Comparison of ENCODE assay signal across 18 mouse cellular contexts in the genomic region with DNA sequence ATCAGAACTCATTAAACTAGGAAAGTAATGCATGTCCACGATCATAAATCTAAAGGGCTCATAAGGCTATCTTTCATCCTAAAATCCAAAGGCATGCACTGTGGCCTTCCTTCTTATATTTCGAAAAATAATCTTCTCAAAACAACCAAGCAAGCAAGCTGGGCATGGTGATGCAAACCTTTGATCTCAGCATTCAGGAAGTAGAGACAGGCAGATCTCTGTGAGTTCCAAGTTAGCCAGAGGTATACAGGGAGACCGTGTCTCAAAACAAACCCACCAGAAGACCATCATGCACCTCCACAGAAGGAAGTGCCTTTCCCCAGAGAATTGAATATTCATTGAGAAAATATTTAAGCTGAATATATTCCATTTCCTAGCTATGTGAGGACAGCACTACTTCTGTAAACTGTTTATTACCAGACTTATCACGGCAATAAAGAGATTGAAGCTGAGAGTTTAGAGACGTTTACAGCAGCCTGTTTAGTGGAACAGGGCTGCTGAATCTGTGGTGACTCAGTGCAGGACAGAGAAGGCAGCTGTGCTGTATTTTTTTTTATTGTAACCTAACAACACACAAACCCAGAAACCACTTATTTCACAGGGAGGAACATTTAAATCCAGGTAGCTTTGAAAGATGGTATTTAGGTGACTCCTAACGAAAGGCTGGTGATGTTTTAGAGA. TPM values are rescaled to one million over a fixed set of nuclear protein-coding genes. Genes with fewer than 3 reads are reported as not detected.
DNase-seq lines count a peak whose midpoint lies in the region; ATAC-seq and TF ChIP-seq lines count a peak whose summit lies in the region.
"Had no signal": no experiment of that assay in that cellular context is flagged by ENCODE, and none has a peak within 500 bp of the region (broad histone marks: within the 10 kb centered on the region; RNA-seq: fewer than 3 reads in every experiment).

No protein-coding gene starts in this region.

- no peak for ATAC-seq in kidney, embryonic 14.5 days (ENCODE audit: low FRiP score, low TSS enrichment)
- ATAC-seq in intestine, embryonic 15.5 days = peak; percentile 58; the same call in 1 of the 2 replicates
- ATAC-seq: forebrain, embryonic 15.5 days had no signal

- 36% methylated on average over 6 of the region's 6 CpGs for WGBS in kidney, adult 2 months
- WGBS in kidney, embryonic 14.5 days = 48% methylated on average over 6 of the region's 6 CpGs
- 47% methylated on average over 6 of the region's 6 CpGs for WGBS in intestine, embryonic 15.5 days
- WGBS in small intestine, adult 2 months = 19% methylated on average over 6 of the region's 6 CpGs

- H3K9ac ChIP-seq in kidney, embryonic 14.5 days (ENCODE audit: low read depth, low read length) = no peak overlapping the region
- no peak overlapping the region for H3K9ac ChIP-seq in intestine, embryonic 15.5 days
- H3K9ac ChIP-seq: embryonic facial prominence, embryonic 12.5 days; forebrain, embryonic 15.5 days; heart, embryonic 15.5 days; hindbrain, embryonic 14.5 days had no signal

- H3K27me3 ChIP-seq in kidney, adult 2 months (replicated peaks; ENCODE audit: control insufficient read depth, insufficient read depth, low read length) = no peaks in the 10 kb centered on the region
- H3K27me3 ChIP-seq in kidney, embryonic 14.5 days (ENCODE audit: control insufficient read depth, insufficient read depth, low read length) = no peaks in the 10 kb centered on the region
- H3K27me3 ChIP-seq in intestine, embryonic 15.5 days (replicated peaks) = no peaks in the 10 kb centered on the region
- H3K27me3 ChIP-seq in small intestine, adult 2 months (ENCODE audit: control insufficient read depth, insufficient read depth, low read length) = no peaks in the 10 kb centered on the region
- H3K27me3 ChIP-seq: embryonic facial prominence, embryonic 12.5 days; forebrain, embryonic 15.5 days; heart, embryonic 15.5 days had no signal

- H3K36me3 ChIP-seq in kidney, adult 2 months (ENCODE audit: control insufficient read depth, insufficient read depth, low read length) = peaks cover 3% of the 10 kb centered on the region; the same call in 1 of the 2 replicates
- H3K36me3 ChIP-seq in kidney, embryonic 14.5 days (ENCODE audit: control insufficient read depth, insufficient read depth, low read length) = peaks cover 5% of the 10 kb centered on the region; the same call in 1 of the 2 replicates
- no peaks in the 10 kb centered on the region for H3K36me3 ChIP-seq in intestine, embryonic 15.5 days
- 0 out of 2 replicates have a peak, but pooled peaks cover 3% of the 10 kb centered on the region for H3K36me3 ChIP-seq in small intestine, adult 2 months (ENCODE audit: control insufficient read depth, insufficient read depth, low read length)

- TF ChIP-seq CTCF in kidney, adult 2 months (conservative IDR thresholded peaks at IDR 0.05; ENCODE audit: insufficient read depth, insufficient read length, low read depth, low read length) = no peak
- no peak for TF ChIP-seq CTCF in bone marrow macrophage, adult 2 months (IDR thresholded peaks at IDR 0.05; ENCODE audit: low read depth, low read length)
- no peak for TF ChIP-seq CTCF in small intestine, adult 2 months (IDR thresholded peaks at IDR 0.05; ENCODE audit: extremely low read depth, insufficient read length, insufficient replicate concordance, low read depth, low read length)

- peaks cover 36% of the 10 kb centered on the region for H3K4me1 ChIP-seq in kidney, adult 2 months (ENCODE audit: control insufficient read depth, insufficient read depth, low read length)
- peaks cover 14% of the 10 kb centered on the region; the same call in 1 of the 2 replicates for H3K4me1 ChIP-seq in kidney, embryonic 14.5 days (ENCODE audit: control insufficient read depth, insufficient read depth, low read length)
- peaks cover 37% of the 10 kb centered on the region for H3K4me1 ChIP-seq in bone marrow macrophage, adult 2 months (ENCODE audit: control insufficient read depth, insufficient read depth, low read length)
- H3K4me1 ChIP-seq in intestine, embryonic 15.5 days (replicated peaks) = peaks cover 19% of the 10 kb centered on the region
- H3K4me1 ChIP-seq in small intestine, adult 2 months (ENCODE audit: control insufficient read depth, insufficient read depth, insufficient read length, low read length) = peaks cover 17% of the 10 kb centered on the region
- H3K4me1 ChIP-seq: embryonic facial prominence, embryonic 12.5 days; forebrain, embryonic 15.5 days; hindbrain, embryonic 10.5 days had no signal

- no peak overlapping the region for H3K4me3 ChIP-seq in kidney, adult 2 months (ENCODE audit: insufficient read depth, low read depth, low read length)
- H3K4me3 ChIP-seq in kidney, embryonic 14.5 days (ENCODE audit: low read length) = no peak overlapping the region
- H3K4me3 ChIP-seq in bone marrow macrophage, adult 2 months (ENCODE audit: insufficient read depth, low read length) = no peak overlapping the region
- no peak overlapping the region for H3K4me3 ChIP-seq in intestine, embryonic 15.5 days (replicated peaks)
- no peak overlapping the region for H3K4me3 ChIP-seq in small intestine, adult 2 months (ENCODE audit: low read depth, low read length)
- H3K4me3 ChIP-seq: embryonic facial prominence, embryonic 12.5 days; forebrain, embryonic 15.5 days; heart, embryonic 10.5 days; heart, embryonic 15.5 days; hindbrain, embryonic 10.5 days had no signal

- peak overlapping the region; percentile 56 for H3K27ac ChIP-seq in kidney, adult 2 months (ENCODE audit: insufficient read depth, low read depth, low read length)
- H3K27ac ChIP-seq in kidney, embryonic 14.5 days (ENCODE audit: low read depth, low read length) = no peak overlapping the region
- peak overlapping the region; percentile 18; the same call in 1 of the 2 replicates for H3K27ac ChIP-seq in bone marrow macrophage, adult 2 months (ENCODE audit: insufficient read depth, low read depth, low read length)
- H3K27ac ChIP-seq in intestine, embryonic 15.5 days = 0 out of 2 replicates have a peak overlapping the region, but pooled peaks have one; percentile 25
- peak overlapping the region; percentile 63 for H3K27ac ChIP-seq in small intestine, adult 2 months (ENCODE audit: insufficient read depth, low read depth, low read length)
- H3K27ac ChIP-seq: embryonic facial prominence, embryonic 12.5 days; forebrain, embryonic 15.5 days; heart, embryonic 10.5 days; heart, embryonic 15.5 days; hindbrain, embryonic 10.5 days; hindbrain, embryonic 14.5 days had no signal

- no peak overlapping the region for H3K4me2 ChIP-seq in kidney, embryonic 14.5 days (replicated peaks; ENCODE audit: low read depth, low read length)
- no peak overlapping the region for H3K4me2 ChIP-seq in intestine, embryonic 15.5 days (replicated peaks)
- H3K4me2 ChIP-seq: embryonic facial prominence, embryonic 12.5 days; forebrain, embryonic 15.5 days; heart, embryonic 15.5 days; hindbrain, embryonic 14.5 days had no signal

- H3K9me3 ChIP-seq in kidney, embryonic 14.5 days (ENCODE audit: control insufficient read depth, low read length) = no peaks in the 10 kb centered on the region
- no peaks in the 10 kb centered on the region for H3K9me3 ChIP-seq in intestine, embryonic 15.5 days
- H3K9me3 ChIP-seq: embryonic facial prominence, embryonic 12.5 days; forebrain, embryonic 15.5 days; heart, embryonic 10.5 days; heart, embryonic 15.5 days; hindbrain, embryonic 10.5 days had no signal

- DNase-seq in kidney, adult 2 months = no peak
- no peak for DNase-seq in spleen, postnatal 4 days (ENCODE audit: low spot score in 2 of 2)
- DNase-seq: adrenal gland, adult 2 months; adrenal gland, postnatal 25 days; cerebellum, adult 9-10 months; cerebellum, postnatal 25 days; gastrocnemius, postnatal 25 days; heart, postnatal 14 days had no signal

- TF ChIP-seq POLR2A in kidney, adult 2 months (IDR thresholded peaks at IDR 0.05; ENCODE audit: low read depth, low read length) = no peak
- TF ChIP-seq POLR2A in bone marrow macrophage, adult 2 months (IDR thresholded peaks at IDR 0.05; ENCODE audit: borderline replicate concordance, low read depth, low read length) = no peak
- TF ChIP-seq POLR2A in small intestine, adult 2 months (IDR thresholded peaks at IDR 0.05; ENCODE audit: low read depth, low read length) = no peak

RNA-seq across cellular contexts. Expression of gene Dnajc13, which starts 15.3 kb away (rescaled TPM):
- 104 and 129 TPM in 2 replicates for polyA plus RNA-seq in kidney, adult 2 months (2012; rRNA removed)
- polyA plus RNA-seq in kidney, embryonic 14.5 days (2014; fragmentation: Nextera tagmentation; extraction: Ambion mirVana) = 31.0 and 31.9 TPM in 2 replicates
- polyA plus RNA-seq in bone marrow macrophage, adult 2 months (2012; ENCODE audit: insufficient read depth, insufficient read length, missing spikeins) = 65.0 and 86.1 TPM in 2 replicates
- 19.1 and 21.8 TPM in 2 replicates for polyA plus RNA-seq in intestine, embryonic 15.5 days (2015; fragmentation: Nextera tagmentation; extraction: Ambion mirVana)
- 24.8 and 58.5 TPM in 2 replicates for polyA plus RNA-seq in small intestine, adult 2 months (2012; rRNA removed)
